Mouse (Mus musculus): ENCODE measurements around the gene Wnk2. TPM values are rescaled to one million over a fixed set of nuclear protein-coding genes. Genes with fewer than 3 reads are reported as not detected.
A peak's percentile ranks its signal among the peaks of the same experiment; 100 is the strongest.

Gene Wnk2
- 0.99 and 1.6 TPM in 2 replicates for polyA plus RNA-seq (2014; fragmentation: Nextera tagmentation; extraction: Ambion mirVana)

GRCm38 (mm10) chr13:49147858-49148226, at the start of gene Wnk2:
TSS of gene Wnk2 (minus strand) at chr13:49148014.
- Histone ChIP-seq H3K27ac (ENCODE audit: low read depth, low read length) (no peak within 1 kb of the TSS), H3K9me3 (replicated peaks; ENCODE audit: control insufficient read depth, low read length) (no peaks in the 10 kb centered on the region), H3K36me3 (ENCODE audit: control insufficient read depth, insufficient read depth, low read length) (no peaks in the 10 kb centered on the region), H3K4me2 (peak within 1 kb of the TSS; percentile 84), H3K9ac (ENCODE audit: low read depth, low read length) (peak within 1 kb of the TSS; percentile 63), H3K27me3 (ENCODE audit: control insufficient read depth, insufficient read depth, low read length) (peaks cover 79% of the 10 kb centered on the region), H3K4me3 (ENCODE audit: low read depth, low read length) (peak within 1 kb of the TSS; percentile 65), H3K4me1 (ENCODE audit: control insufficient read depth, insufficient read depth, low read length) (peaks cover 19% of the 10 kb centered on the region)
- under 1% methylated on average over 41 of the region's 43 CpGs for WGBS (ENCODE audit: insufficient replicate concordance)
- ATAC-seq (replicated peaks; ENCODE audit: insufficient number of reproducible peaks, low FRiP score, low TSS enrichment) = peak; percentile 43

- H3K27ac ChIP-seq (ENCODE audit: low read depth, low read length) = no peak overlapping the region
- no peaks in the 10 kb centered on the region for H3K9me3 ChIP-seq (replicated peaks; ENCODE audit: control insufficient read depth, low read length)
- WGBS (ENCODE audit: insufficient replicate concordance) = 75% methylated on average over 6 of the region's 6 CpGs
Measured at GRCm38 (mm10) chr13:49196766-49197165, 49.0 kb upstream of the Wnk2 start.

GRCm38 (mm10) chr13:49196211-49196610, 48.4 kb upstream of the Wnk2 start:
- Histone ChIP-seq H3K4me2 (no peak overlapping the region), H3K4me3 (ENCODE audit: low read depth, low read length) (no peak overlapping the region), H3K27ac (ENCODE audit: low read depth, low read length) (no peak overlapping the region), H3K36me3 (ENCODE audit: control insufficient read depth, insufficient read depth, low read length) (peaks cover 3% of the 10 kb centered on the region; the same call in 1 of the 2 replicates), H3K9me3 (replicated peaks; ENCODE audit: control insufficient read depth, low read length) (no peaks in the 10 kb centered on the region), H3K4me1 (ENCODE audit: control insufficient read depth, insufficient read depth, low read length) (peaks cover 15% of the 10 kb centered on the region), H3K27me3 (ENCODE audit: control insufficient read depth, insufficient read depth, low read length) (no peaks in the 10 kb centered on the region), H3K9ac (ENCODE audit: low read depth, low read length) (no peak overlapping the region)
- no peak for ATAC-seq (replicated peaks; ENCODE audit: insufficient number of reproducible peaks, low FRiP score, low TSS enrichment)
- WGBS (ENCODE audit: insufficient replicate concordance) = 70% methylated on average over 5 of the region's 5 CpGs

More at GRCm38 (mm10) chr13:49196766-49197165, 49.0 kb upstream of the Wnk2 start:
- H3K4me1 ChIP-seq (ENCODE audit: control insufficient read depth, insufficient read depth, low read length) = peaks cover 10% of the 10 kb centered on the region
- H3K36me3 ChIP-seq (ENCODE audit: control insufficient read depth, insufficient read depth, low read length) = peaks cover 3% of the 10 kb centered on the region; the same call in 1 of the 2 replicates
- no peak overlapping the region for H3K4me2 ChIP-seq
- no peak overlapping the region for H3K4me3 ChIP-seq (ENCODE audit: low read depth, low read length)
- no peak for ATAC-seq (replicated peaks; ENCODE audit: insufficient number of reproducible peaks, low FRiP score, low TSS enrichment)
- no peak overlapping the region for H3K9ac ChIP-seq (ENCODE audit: low read depth, low read length)
- no peaks in the 10 kb centered on the region for H3K27me3 ChIP-seq (ENCODE audit: control insufficient read depth, insufficient read depth, low read length)

GRCm38 (mm10) chr13:49195651-49196050, 47.8 kb upstream of the Wnk2 start:
- Histone ChIP-seq H3K27me3 (ENCODE audit: control insufficient read depth, insufficient read depth, low read length) (no peaks in the 10 kb centered on the region), H3K9me3 (replicated peaks; ENCODE audit: control insufficient read depth, low read length) (no peaks in the 10 kb centered on the region), H3K4me3 (ENCODE audit: low read depth, low read length) (no peak overlapping the region), H3K27ac (ENCODE audit: low read depth, low read length) (no peak overlapping the region), H3K36me3 (ENCODE audit: control insufficient read depth, insufficient read depth, low read length) (peaks cover 3% of the 10 kb centered on the region; the same call in 1 of the 2 replicates), H3K4me2 (no peak overlapping the region), H3K4me1 (ENCODE audit: control insufficient read depth, insufficient read depth, low read length) (peaks cover 20% of the 10 kb centered on the region), H3K9ac (ENCODE audit: low read depth, low read length) (no peak overlapping the region)
- WGBS (ENCODE audit: insufficient replicate concordance) = 82% methylated on average over 7 of the region's 7 CpGs
- ATAC-seq (replicated peaks; ENCODE audit: insufficient number of reproducible peaks, low FRiP score, low TSS enrichment) = no peak

- no peaks in the 10 kb centered on the region for H3K27me3 ChIP-seq (ENCODE audit: control insufficient read depth, insufficient read depth, low read length)
- WGBS (ENCODE audit: insufficient replicate concordance) = 87% methylated on average over 13 of the region's 13 CpGs
- H3K4me1 ChIP-seq (ENCODE audit: control insufficient read depth, insufficient read depth, low read length) = peaks cover 29% of the 10 kb centered on the region
Measured at GRCm38 (mm10) chr13:49194811-49195210, 47.0 kb upstream of the Wnk2 start.

GRCm38 (mm10) chr13:49193650-49194049, 45.8 kb upstream of the Wnk2 start:
- Histone ChIP-seq H3K36me3 (ENCODE audit: control insufficient read depth, insufficient read depth, low read length) (peaks cover 3% of the 10 kb centered on the region; the same call in 1 of the 2 replicates), H3K27ac (ENCODE audit: low read depth, low read length) (no peak overlapping the region), H3K4me2 (no peak overlapping the region), H3K9me3 (replicated peaks; ENCODE audit: control insufficient read depth, low read length) (no peaks in the 10 kb centered on the region), H3K4me1 (ENCODE audit: control insufficient read depth, insufficient read depth, low read length) (peaks cover 39% of the 10 kb centered on the region), H3K27me3 (ENCODE audit: control insufficient read depth, insufficient read depth, low read length) (no peaks in the 10 kb centered on the region), H3K4me3 (ENCODE audit: low read depth, low read length) (no peak overlapping the region), H3K9ac (ENCODE audit: low read depth, low read length) (no peak overlapping the region)
- no peak for ATAC-seq (replicated peaks; ENCODE audit: insufficient number of reproducible peaks, low FRiP score, low TSS enrichment)
- 89% methylated on average over 17 of the region's 17 CpGs for WGBS (ENCODE audit: insufficient replicate concordance)

More at GRCm38 (mm10) chr13:49194811-49195210, 47.0 kb upstream of the Wnk2 start:
- no peak for ATAC-seq (replicated peaks; ENCODE audit: insufficient number of reproducible peaks, low FRiP score, low TSS enrichment)
- H3K36me3 ChIP-seq (ENCODE audit: control insufficient read depth, insufficient read depth, low read length) = peaks cover 3% of the 10 kb centered on the region; the same call in 1 of the 2 replicates
- H3K4me3 ChIP-seq (ENCODE audit: low read depth, low read length) = no peak overlapping the region
- no peak overlapping the region for H3K4me2 ChIP-seq
- no peaks in the 10 kb centered on the region for H3K9me3 ChIP-seq (replicated peaks; ENCODE audit: control insufficient read depth, low read length)
- H3K27ac ChIP-seq (ENCODE audit: low read depth, low read length) = no peak overlapping the region
- H3K9ac ChIP-seq (ENCODE audit: low read depth, low read length) = no peak overlapping the region

- Histone ChIP-seq H3K4me1 (ENCODE audit: control insufficient read depth, insufficient read depth, low read length) (peaks cover 46% of the 10 kb centered on the region), H3K36me3 (ENCODE audit: control insufficient read depth, insufficient read depth, low read length) (peaks cover 3% of the 10 kb centered on the region; the same call in 1 of the 2 replicates), H3K9ac (ENCODE audit: low read depth, low read length) (0 out of 2 replicates have a peak overlapping the region, but pooled peaks have one; percentile 10), H3K4me2 (no peak overlapping the region; the same call in 1 of the 2 replicates), H3K9me3 (replicated peaks; ENCODE audit: control insufficient read depth, low read length) (no peaks in the 10 kb centered on the region), H3K27me3 (ENCODE audit: control insufficient read depth, insufficient read depth, low read length) (no peaks in the 10 kb centered on the region), H3K4me3 (ENCODE audit: low read depth, low read length) (no peak overlapping the region), H3K27ac (ENCODE audit: low read depth, low read length) (no peak overlapping the region)
- no peak for ATAC-seq (replicated peaks; ENCODE audit: insufficient number of reproducible peaks, low FRiP score, low TSS enrichment)
- 74% methylated on average over 16 of the region's 16 CpGs for WGBS (ENCODE audit: insufficient replicate concordance)
Measured at GRCm38 (mm10) chr13:49192156-49192855, 44.5 kb upstream of the Wnk2 start.

- Histone ChIP-seq H3K4me3 (ENCODE audit: low read depth, low read length) (no peak overlapping the region), H3K9ac (ENCODE audit: low read depth, low read length) (peak overlapping the region; percentile 49), H3K4me2 (peak overlapping the region; percentile 2; the same call in 1 of the 2 replicates), H3K4me1 (ENCODE audit: control insufficient read depth, insufficient read depth, low read length) (peaks cover 51% of the 10 kb centered on the region), H3K27ac (ENCODE audit: low read depth, low read length) (0 out of 2 replicates have a peak overlapping the region, but pooled peaks have one; percentile 3), H3K36me3 (ENCODE audit: control insufficient read depth, insufficient read depth, low read length) (peaks cover 3% of the 10 kb centered on the region; the same call in 1 of the 2 replicates), H3K27me3 (ENCODE audit: control insufficient read depth, insufficient read depth, low read length) (no peaks in the 10 kb centered on the region), H3K9me3 (replicated peaks; ENCODE audit: control insufficient read depth, low read length) (no peaks in the 10 kb centered on the region)
- no peak for ATAC-seq (replicated peaks; ENCODE audit: insufficient number of reproducible peaks, low FRiP score, low TSS enrichment)
- 58% methylated on average over 5 of the region's 5 CpGs for WGBS (ENCODE audit: insufficient replicate concordance)
Measured at GRCm38 (mm10) chr13:49191673-49192035, 43.8 kb upstream of the Wnk2 start.
